Mouse (Mus musculus): ENCODE measurements around the gene Srgap1.

Gene Srgap1

DNA sequence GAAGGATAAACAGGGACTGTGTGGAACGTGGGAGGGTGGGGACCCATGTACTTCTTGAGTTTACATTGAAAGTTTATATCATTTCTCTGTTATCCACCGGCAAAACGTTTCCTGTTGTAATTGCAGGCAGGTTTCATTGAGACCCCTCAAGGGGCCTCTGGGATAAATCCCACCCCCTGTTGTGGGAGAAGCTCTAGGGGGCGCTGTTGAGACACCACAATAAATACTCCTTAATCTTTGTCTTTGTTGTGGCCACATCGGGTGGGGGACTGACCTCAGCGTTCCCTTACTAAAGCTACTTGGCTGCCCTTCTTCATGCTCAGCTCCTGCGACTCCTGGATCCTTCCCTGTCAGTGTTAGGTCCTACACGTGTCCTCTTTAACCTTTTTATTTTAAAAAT lies 288.0 kb downstream of the Srgap1 start:
- DNase-seq (ENCODE audit: low spot score): no peak

DNA sequence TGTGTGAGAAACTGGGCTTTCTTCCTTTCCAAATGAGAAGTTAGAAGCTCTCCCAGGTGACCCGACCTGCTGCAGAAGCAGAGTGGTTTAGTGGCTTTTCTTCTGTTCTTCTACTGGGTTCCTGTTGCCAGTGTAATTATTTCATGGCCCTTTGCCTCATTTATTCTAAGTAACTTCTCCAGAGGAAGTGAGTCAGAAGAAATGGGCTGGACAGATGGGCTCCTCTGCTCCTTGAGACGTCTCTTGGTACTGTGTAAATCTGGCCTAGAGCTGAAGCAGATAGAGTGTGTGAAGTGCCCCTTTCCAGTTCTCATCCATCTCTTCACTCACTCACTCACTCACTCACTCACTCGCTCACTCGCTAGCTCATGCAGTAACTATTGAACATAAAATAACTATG lies 290.4 kb downstream of the Srgap1 start:
- DNase-seq (ENCODE audit: low spot score): no peak

DNA sequence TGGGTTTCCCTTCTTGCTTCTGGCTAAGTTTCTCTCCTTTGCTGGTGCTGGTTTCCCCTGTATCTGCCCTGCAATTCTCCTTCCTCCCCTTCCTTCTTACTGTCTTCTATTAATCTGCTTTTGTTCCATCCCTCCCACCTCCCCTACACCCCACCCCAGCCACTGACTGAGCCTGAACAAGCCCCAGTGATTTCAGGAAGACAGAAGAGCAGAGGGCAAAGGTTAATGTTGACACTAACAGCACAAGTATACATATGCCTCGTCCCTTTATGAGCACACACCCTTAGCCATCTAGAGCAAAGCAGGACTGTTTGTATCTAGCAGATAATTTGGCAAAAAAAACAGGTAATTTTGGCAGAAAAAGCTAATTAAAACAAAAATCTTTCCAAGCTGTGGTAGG lies 291.3 kb downstream of the Srgap1 start:
- peak; percentile 52 for DNase-seq (ENCODE audit: low spot score)

DNA sequence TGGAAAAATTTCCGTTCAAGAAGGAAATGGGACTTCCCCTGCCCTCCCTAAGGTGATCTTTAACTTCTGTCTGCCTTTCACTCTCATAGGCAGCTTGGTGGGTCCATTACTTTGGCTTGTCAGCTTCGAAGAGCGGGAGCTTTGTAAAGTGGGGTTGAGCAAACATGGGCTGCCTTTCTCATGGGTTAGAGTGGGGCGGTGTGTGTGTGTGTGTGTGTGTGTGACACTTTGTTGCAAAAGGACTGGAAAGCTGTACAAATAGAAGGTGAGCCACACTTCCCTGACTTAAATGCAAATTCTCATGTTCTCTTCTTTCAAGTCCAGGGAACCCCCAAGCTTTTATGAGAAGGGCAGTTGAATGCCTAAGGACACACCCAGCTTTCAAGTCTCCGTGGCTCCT lies 292.9 kb downstream of the Srgap1 start:
- no peak for DNase-seq (ENCODE audit: low spot score)

DNA sequence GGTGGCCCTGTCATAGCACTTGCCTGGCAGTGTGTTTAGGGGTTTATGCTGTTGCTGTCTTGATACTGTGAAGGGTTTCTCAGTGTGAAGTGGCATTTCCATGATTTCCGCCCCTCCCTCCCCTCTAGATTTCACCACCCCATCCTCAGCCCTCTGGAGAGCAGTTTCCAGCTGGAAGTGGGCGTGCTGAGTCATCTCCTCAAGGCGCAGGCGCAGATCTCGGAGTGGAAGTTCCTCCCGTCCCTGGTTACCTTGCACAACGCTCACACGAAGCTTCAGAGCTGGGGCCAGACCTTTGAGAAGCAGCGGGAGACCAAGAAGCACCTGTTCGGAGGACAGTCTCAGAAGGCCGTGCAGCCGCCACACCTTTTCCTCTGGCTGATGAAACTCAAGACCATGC lies 296.9 kb downstream of the Srgap1 start:
- DNase-seq (ENCODE audit: low spot score): no peak

DNA sequence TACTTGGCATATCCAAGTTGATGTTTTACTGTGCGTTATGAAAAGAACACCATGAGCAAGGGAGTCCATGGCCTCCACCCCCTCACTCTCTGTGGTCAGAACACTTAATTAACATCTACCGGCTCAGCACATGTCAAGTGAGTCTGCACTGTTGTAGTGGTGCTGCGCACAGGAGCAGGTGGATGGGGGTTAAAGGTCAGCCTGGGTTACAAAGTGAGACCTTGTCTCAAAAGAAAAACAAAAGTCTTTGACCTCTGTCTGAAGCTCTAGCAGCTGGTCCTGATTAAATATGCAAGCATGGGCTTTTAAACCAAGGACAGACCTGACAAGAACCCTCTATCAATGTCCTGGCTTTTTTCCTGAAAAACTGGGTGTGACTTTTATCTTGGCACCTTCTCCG lies 304.8 kb downstream of the Srgap1 start:
- DNase-seq (ENCODE audit: low spot score): peak; percentile 60

DNA sequence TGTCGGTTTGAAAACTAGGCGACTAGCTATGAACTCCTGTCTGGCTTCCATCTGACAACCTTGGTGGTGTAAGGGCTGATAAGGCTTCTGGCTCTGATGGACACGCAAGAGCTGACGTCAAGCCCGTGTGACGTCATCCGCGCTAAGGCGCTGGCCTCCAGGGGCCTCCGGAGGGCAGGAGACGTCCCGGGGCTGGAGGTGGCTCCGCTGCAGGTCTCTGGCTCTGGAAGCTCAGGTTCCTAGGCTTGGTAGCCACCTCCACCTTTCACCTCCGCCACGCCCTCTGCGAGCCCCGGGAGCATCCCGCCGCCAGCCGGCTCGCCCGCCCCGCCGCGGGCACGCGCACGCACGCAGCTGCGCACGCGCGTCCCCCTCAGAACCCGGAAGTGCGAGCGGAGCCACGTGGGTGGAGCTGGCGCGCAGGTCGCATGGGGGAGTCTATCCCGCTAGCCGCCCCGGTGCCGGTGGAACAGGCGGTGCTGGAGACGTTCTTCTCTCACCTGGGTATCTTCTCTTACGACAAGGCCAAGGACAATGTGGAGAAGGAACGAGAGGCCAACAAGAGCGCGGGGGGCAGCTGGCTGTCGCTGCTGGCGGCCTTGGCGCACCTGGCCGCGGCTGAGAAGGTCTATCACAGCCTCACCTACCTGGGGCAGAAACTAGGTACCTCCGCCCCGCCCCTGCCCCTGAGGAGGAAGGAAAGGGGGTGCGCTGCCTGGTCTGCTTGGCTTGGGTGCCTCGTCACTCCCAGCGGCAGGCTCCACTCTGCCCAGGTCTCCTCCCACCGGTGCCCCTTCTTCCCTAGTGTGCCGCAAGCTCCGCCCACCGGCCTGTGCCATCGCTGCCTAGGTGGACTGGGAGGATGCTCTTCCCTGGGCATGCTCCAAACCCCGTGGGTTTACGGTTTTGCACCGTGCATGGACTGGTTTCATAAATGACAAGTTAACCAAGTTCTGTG lies 307.3 kb downstream of the Srgap1 start, which contains the start of gene BC048403:
TSS of gene BC048403 (plus strand) at position 390 of the 958 bp plus-strand sequence.
- DNase-seq (ENCODE audit: low spot score): peak; percentile 91

DNA sequence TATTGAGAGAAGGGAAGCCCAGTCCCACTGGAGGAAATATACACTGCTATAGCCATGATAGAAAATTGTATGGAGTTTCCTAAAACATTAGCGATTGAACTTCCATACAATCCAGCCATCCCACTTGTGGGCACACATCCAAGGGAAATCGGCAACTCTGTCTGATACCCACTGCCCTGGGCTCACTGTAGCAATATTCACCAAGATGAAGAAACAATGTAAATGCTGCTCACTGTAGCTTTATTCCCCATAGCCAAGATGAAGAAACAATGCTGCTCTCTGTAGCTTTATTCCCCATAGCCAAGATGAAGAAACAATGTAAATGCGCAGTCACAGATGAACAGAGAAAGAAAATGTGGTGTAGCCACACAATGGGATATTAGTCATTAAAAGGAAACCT lies 309.9 kb downstream of the Srgap1 start:
- no peak for DNase-seq (ENCODE audit: low spot score)

DNA sequence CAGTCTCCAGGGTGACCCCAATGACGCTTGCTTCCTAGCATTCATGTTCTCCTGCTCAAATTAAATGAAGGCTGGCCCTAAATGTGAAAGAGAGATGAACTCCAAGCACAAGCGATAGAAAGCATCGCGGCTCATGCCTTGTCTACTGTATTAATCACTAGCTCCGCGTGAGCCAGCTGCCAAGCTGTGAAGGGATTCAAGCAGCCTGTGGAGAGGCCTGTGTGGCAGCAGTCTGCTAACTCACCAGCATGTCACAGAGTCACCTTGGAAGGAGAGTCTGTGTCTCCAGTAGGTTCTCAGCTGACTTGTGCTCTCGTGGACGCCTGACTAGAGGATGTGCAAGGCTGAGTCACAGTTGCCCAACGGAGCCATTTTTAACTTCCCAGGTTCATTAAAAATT lies 314.6 kb downstream of the Srgap1 start:
- DNase-seq (ENCODE audit: low spot score): no peak

DNA sequence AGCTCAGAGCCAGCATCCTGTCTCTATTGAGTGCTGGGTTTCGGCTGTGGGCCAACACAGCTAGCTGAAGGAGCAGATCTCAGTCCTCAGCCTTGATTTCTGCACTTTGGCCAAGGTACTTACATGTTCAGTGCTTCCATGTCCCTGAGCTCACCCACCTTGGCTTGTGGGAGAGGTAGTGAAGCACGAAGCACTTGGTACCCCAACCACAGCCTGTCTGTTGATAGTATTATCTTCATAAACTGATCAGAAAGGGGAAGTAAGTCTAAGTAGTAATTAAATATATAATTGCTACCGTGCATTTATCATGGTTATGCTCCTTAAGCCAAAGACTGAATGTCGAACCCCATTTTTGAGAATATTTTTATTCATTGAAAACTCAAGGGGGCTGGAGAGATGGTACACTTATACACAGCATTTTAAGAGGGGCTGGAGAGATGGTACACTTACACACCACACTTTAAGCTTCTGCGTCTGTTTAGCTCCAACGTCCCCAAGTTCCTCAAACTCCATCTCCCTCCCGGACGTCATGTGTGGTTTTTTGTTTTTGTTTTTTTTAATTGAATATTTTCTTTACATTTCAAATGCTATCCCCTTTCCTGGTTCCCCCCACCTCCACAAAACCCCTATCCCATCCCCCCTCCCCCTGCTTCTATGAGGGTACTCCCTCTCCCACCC lies 315.9 kb downstream of the Srgap1 start:
- DNase-seq (ENCODE audit: low spot score): no peak

All from yolk sac, embryonic 10.5 days (tissue).